ENCODE assay signal across 25 mouse cellular contexts in genomic region chr6:139821916-139822315, GRCm38 (mm10).
A peak's percentile ranks its signal among the peaks of the same experiment; 100 is the strongest.
DNase-seq lines count a peak whose midpoint lies in the region; ATAC-seq and TF ChIP-seq lines count a peak whose summit lies in the region.
"Had no signal": no experiment of that assay in that cellular context is flagged by ENCODE, and none has a peak within 500 bp of the region (broad histone marks: within the 10 kb centered on the region; RNA-seq: fewer than 3 reads in every experiment).

No protein-coding gene starts in this region.

- H3K27me3 ChIP-seq in kidney, adult 2 months (replicated peaks; ENCODE audit: control insufficient read depth, insufficient read depth, low read length) = no peaks in the 10 kb centered on the region
- H3K27me3 ChIP-seq in kidney, embryonic 15.5 days = no peaks in the 10 kb centered on the region
- no peaks in the 10 kb centered on the region for H3K27me3 ChIP-seq in midbrain, postnatal 0 days (ENCODE audit: insufficient read depth, low read length)
- no peaks in the 10 kb centered on the region for H3K27me3 ChIP-seq in midbrain, embryonic 13.5 days
- H3K27me3 ChIP-seq: forebrain, embryonic 13.5 days; intestine, embryonic 15.5 days; limb, embryonic 15.5 days; liver, embryonic 13.5 days had no signal

- WGBS in kidney, adult 2 months = 54% methylated on average over 8 of the region's 8 CpGs
- WGBS in kidney, embryonic 15.5 days = 64% methylated on average over 8 of the region's 8 CpGs
- 74% methylated on average over 8 of the region's 8 CpGs for WGBS in midbrain, postnatal 0 days
- WGBS in midbrain, embryonic 13.5 days = 85% methylated on average over 8 of the region's 8 CpGs

- no peak overlapping the region for H3K27ac ChIP-seq in kidney, adult 2 months (ENCODE audit: insufficient read depth, low read depth, low read length)
- no peak overlapping the region for H3K27ac ChIP-seq in kidney, embryonic 15.5 days
- H3K27ac ChIP-seq in midbrain, postnatal 0 days (ENCODE audit: low read depth, low read length) = no peak overlapping the region
- H3K27ac ChIP-seq in midbrain, embryonic 13.5 days = no peak overlapping the region
- no peak overlapping the region for H3K27ac ChIP-seq in gastrocnemius, adult 2 months
- H3K27ac ChIP-seq: forebrain, embryonic 13.5 days; hindbrain, embryonic 10.5 days; intestine, embryonic 15.5 days; limb, embryonic 10.5 days; limb, embryonic 15.5 days; liver, embryonic 13.5 days; midbrain, embryonic 10.5 days had no signal

- peak; percentile 3 for DNase-seq in cerebellum, adult 9-11 months
- DNase-seq in cerebellum, postnatal 25 days = no peak
- DNase-seq in kidney, adult 2 months = peak; percentile 36
- DNase-seq in midbrain, postnatal 0 days (ENCODE audit: low spot score) = peak; percentile 50
- no peak for DNase-seq in gastrocnemius, adult 2 months
- DNase-seq: adrenal gland, adult 2 months; adrenal gland, postnatal 36 days; gastrocnemius, postnatal 14 days; heart, postnatal 14 days; liver, embryonic 13.5 days; lung, adult 2 months; lung, postnatal 14 days; right cerebral cortex, postnatal 14 days; thymus, postnatal 4 days had no signal

- no peak overlapping the region for H3K4me3 ChIP-seq in kidney, adult 2 months (ENCODE audit: insufficient read depth, low read depth, low read length)
- H3K4me3 ChIP-seq in kidney, embryonic 15.5 days (replicated peaks) = no peak overlapping the region
- H3K4me3 ChIP-seq in midbrain, postnatal 0 days (ENCODE audit: low read depth, low read length) = no peak overlapping the region
- no peak overlapping the region for H3K4me3 ChIP-seq in midbrain, embryonic 13.5 days (replicated peaks)
- no peak overlapping the region for H3K4me3 ChIP-seq in gastrocnemius, adult 2 months
- H3K4me3 ChIP-seq: forebrain, embryonic 13.5 days; hindbrain, embryonic 10.5 days; intestine, embryonic 15.5 days; limb, embryonic 10.5 days; limb, embryonic 15.5 days; liver, embryonic 13.5 days; midbrain, embryonic 10.5 days had no signal

- no peak overlapping the region for H3K4me2 ChIP-seq in kidney, embryonic 15.5 days
- no peak overlapping the region for H3K4me2 ChIP-seq in midbrain, postnatal 0 days (ENCODE audit: low read depth, low read length, poor library complexity, severe bottlenecking)
- H3K4me2 ChIP-seq in midbrain, embryonic 13.5 days (replicated peaks) = no peak overlapping the region
- H3K4me2 ChIP-seq: forebrain, embryonic 13.5 days; intestine, embryonic 15.5 days; limb, embryonic 15.5 days; liver, embryonic 13.5 days had no signal

- intact Hi-C loops in gastrocnemius, adult 2 months (cut with DNase I) = no loop called here

- no peaks in the 10 kb centered on the region for H3K9me3 ChIP-seq in kidney, embryonic 15.5 days (replicated peaks)
- no peaks in the 10 kb centered on the region for H3K9me3 ChIP-seq in midbrain, postnatal 0 days (ENCODE audit: low read length)
- no peaks in the 10 kb centered on the region for H3K9me3 ChIP-seq in midbrain, embryonic 13.5 days
- H3K9me3 ChIP-seq: forebrain, embryonic 13.5 days; hindbrain, embryonic 10.5 days; intestine, embryonic 15.5 days; limb, embryonic 10.5 days; limb, embryonic 15.5 days; midbrain, embryonic 10.5 days had no signal

- H3K9ac ChIP-seq in kidney, embryonic 15.5 days = no peak overlapping the region
- H3K9ac ChIP-seq in midbrain, postnatal 0 days (replicated peaks; ENCODE audit: low read length, poor library complexity, severe bottlenecking) = no peak overlapping the region
- H3K9ac ChIP-seq in midbrain, embryonic 13.5 days (replicated peaks) = no peak overlapping the region
- H3K9ac ChIP-seq: forebrain, embryonic 13.5 days; intestine, embryonic 15.5 days; limb, embryonic 15.5 days; liver, embryonic 13.5 days had no signal

- H3K36me3 ChIP-seq in kidney, adult 2 months (ENCODE audit: control insufficient read depth, insufficient read depth, low read length) = no peaks in the 10 kb centered on the region
- no peaks in the 10 kb centered on the region for H3K36me3 ChIP-seq in kidney, embryonic 15.5 days
- H3K36me3 ChIP-seq in midbrain, postnatal 0 days (ENCODE audit: insufficient read depth, low read length) = no peaks in the 10 kb centered on the region
- H3K36me3 ChIP-seq in midbrain, embryonic 13.5 days = no peaks in the 10 kb centered on the region
- H3K36me3 ChIP-seq: hindbrain, embryonic 10.5 days; intestine, embryonic 15.5 days; limb, embryonic 10.5 days; limb, embryonic 15.5 days; liver, embryonic 13.5 days; midbrain, embryonic 10.5 days had no signal

- no peak for TF ChIP-seq CTCF in kidney, adult 2 months (conservative IDR thresholded peaks at IDR 0.05; ENCODE audit: insufficient read depth, insufficient read length, low read depth, low read length)
- no peak for TF ChIP-seq CTCF in midbrain, postnatal 0 days (IDR thresholded peaks at IDR 0.05)
- no peak for TF ChIP-seq CTCF in gastrocnemius, adult 2 months (IDR thresholded peaks at IDR 0.05)

- no peak for TF ChIP-seq POLR2A in kidney, adult 2 months (IDR thresholded peaks at IDR 0.05; ENCODE audit: low read depth, low read length)

- no peaks in the 10 kb centered on the region for H3K4me1 ChIP-seq in kidney, adult 2 months (ENCODE audit: control insufficient read depth, insufficient read depth, low read length)
- no peaks in the 10 kb centered on the region for H3K4me1 ChIP-seq in kidney, embryonic 15.5 days
- no peaks in the 10 kb centered on the region for H3K4me1 ChIP-seq in midbrain, postnatal 0 days (ENCODE audit: insufficient read depth, low read length)
- H3K4me1 ChIP-seq in midbrain, embryonic 13.5 days (replicated peaks) = no peaks in the 10 kb centered on the region
- H3K4me1 ChIP-seq: forebrain, embryonic 13.5 days; hindbrain, embryonic 10.5 days; intestine, embryonic 15.5 days; limb, embryonic 10.5 days; limb, embryonic 15.5 days; liver, embryonic 13.5 days; midbrain, embryonic 10.5 days had no signal

- ATAC-seq in kidney, embryonic 15.5 days (replicated peaks; ENCODE audit: low FRiP score) = no peak
- ATAC-seq in midbrain, postnatal 0 days (ENCODE audit: low FRiP score) = no peak; the same call in 1 of the 2 replicates
- ATAC-seq in midbrain, embryonic 13.5 days = no peak
- ATAC-seq: activated CD4-positive, CD25-positive, alpha-beta regulatory T cell, adult 4 months; CD4-positive, CD25-positive, alpha-beta regulatory T cell, adult 4 months; forebrain, embryonic 13.5 days; hindbrain, embryonic 16.5 days; intestine, embryonic 15.5 days had no signal

Comparison
In these comparisons a context has a peak if more than half of its experiments do, and no peak if none do; other contexts are left out.
1. DNase-seq: peak in cerebellum, adult 9-11 months (single experiment), kidney, adult 2 months (single experiment) and midbrain, postnatal 0 days (single experiment); none in cerebellum, postnatal 25 days (0 of 2) and gastrocnemius, adult 2 months (single experiment).